Mouse (Mus musculus) cerebellum, adult 18-20 months (tissue): ENCODE results near the gene Wdr5b.

Experiments used
- DNase-seq, 2 experiments: peaks; one replicate each; pipeline ENCODE4 v3.0.0; 2021

Gene Wdr5b

DNA sequence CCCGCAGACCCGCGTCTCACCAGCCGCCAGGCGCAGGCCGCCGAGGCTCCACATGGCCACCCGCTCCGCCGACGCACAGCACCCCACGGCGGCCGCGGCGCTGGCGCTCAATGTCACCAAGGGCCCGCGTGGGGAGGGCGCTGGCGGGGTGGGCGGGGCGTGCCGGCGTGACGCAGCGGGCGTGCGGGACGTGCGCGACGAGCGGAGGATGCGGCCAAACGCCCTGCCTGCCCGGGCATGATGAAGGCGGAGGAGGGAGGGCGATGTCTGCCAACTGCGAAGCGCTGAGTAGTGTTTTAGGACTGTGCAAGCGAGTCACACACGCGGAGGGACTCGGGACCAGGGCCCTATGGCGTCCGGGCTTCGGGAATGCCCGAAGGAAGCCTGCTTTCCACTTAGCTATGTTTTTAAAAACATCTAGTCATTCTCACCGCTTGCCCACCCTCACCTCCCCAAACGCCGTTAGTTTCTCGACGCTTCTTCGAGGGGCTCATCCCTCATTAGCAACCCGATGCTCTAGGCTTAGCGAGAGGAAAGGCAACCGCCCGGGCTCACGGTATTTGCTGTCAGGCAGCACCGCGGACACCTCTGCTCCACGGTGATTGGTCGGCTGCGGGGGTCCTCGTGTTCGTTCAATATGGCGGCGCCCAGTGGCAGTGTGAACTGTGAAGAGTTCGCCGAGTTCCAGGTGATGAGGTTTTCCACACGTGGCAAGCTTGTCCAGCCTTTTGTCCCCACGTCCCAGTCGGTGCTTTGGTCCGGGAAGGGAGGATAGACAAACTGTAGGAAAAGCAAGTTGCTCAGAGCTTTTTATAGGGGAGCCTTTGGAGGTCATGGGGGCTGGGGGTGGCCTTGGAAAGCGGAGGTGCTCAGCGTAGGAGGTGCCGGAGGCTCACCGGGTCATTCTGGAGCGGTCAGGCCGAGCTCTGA, 30.7 kb downstream of the Wdr5b start, which contains the start of the genes Fam162a and Ccdc58:
TSS of gene Fam162a (minus strand) at position 145 of the 930 bp plus-strand sequence.
TSS of gene Ccdc58 (plus strand) at position 236 of the 930 bp plus-strand sequence.
- peak; percentile 91 to 96 for DNase-seq

DNA sequence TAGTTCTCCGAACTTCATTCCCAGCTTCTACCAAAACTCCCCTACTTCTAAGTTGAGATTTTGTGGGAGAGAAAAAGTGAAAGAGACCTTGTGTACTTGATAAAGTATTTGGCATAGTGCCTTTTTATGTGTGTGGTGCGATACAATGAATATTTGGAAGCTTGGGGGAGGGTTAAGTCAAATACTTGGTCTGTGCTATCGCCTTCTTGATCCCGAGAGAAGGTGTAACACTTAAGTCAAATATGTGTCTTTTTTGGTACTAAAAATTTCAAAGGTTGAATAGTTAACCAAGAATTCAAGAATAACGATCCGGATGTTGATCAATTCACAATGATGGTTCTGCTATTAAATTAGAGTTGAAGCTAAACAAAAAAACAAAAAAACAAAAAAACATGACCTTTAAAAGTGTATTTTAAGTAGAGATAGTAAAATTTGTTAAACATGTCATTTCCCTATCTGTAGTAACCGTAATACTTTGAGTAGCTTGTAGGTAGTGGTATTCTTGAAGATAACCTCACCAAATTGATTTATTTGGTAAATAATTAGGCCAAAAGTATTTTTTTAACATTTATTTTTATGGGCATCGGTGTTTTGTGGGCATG, 31.5 kb downstream of the Wdr5b start:
- no peak for DNase-seq

DNA sequence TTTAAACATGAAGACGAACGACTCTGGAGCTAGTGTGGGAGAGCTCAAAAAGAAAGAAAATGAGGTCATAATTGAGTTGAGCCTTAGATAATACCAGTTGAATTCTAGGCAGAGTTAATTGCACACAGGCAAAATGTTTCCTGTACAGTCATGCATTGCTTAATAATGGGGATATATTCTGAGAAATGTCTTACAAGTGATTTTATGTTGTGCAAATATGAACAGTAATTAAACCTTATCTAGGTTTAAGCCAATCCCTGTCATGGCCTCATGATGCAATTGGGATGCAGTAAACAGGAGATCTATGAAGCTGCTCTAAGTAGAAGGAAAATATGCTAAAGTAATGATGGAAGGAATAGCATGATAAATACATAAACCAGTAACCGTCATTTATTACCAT, 33.8 kb downstream of the Wdr5b start:
- DNase-seq = no peak

DNA sequence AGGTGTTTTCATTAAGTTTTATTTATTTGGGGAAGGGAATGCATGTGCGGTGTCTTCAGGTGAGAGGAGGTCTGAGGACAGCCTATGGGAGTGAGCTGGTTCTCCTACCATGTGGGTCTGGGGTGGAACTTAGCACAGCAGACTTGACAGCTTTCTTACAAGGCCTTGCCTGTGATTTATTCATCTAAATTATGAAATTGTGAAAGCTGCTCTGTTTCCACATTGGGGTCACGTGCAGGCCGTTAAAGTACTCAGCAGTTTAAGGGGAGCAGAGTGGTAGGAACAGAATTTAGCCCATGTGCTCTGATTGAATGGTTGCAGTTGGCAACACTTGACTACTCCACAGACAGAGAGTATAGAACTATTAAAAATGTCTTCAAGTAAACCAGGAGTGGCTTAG, 38.9 kb downstream of the Wdr5b start:
- no peak for DNase-seq

DNA sequence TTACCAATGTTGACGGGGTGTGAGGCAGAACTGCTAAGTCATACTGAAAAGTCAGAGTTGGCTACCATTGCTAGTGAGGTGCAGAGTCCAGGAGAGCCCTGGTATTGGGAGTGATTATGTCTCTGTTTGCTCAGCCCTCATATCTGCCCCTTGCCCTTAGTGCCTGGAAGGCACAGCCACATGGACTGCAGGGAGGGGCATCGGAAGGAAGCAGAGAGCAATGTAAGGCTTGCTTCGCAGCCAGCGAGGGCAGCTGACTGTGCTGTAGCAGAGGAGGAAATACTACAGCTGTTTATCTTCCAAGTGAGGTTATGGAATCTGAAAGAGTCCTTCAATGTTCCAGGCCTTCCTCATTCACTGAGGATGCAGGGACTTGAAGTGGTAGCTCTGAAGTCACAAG, 46.9 kb downstream of the Wdr5b start:
- no peak for DNase-seq

DNA sequence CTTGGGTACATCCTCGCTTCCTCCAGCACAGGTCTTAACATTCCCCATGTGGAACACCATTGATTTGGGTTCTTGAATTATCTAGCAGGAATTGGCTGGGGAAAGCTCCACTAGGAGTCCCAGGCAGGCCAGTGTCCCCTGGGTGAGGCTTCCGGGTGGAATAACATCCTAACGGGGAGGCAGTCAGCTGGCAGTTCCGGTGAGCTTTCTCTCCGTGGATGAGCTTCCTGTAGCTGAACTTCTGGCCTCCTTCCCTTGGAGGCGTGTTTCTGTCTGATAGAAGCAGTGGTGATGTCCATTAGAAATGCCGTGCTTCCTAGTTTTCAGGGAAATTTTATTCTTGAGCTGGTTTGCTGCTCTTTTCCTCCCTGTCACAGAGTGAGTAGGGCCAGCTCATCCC, 48.1 kb downstream of the Wdr5b start:
- no peak for DNase-seq

DNA sequence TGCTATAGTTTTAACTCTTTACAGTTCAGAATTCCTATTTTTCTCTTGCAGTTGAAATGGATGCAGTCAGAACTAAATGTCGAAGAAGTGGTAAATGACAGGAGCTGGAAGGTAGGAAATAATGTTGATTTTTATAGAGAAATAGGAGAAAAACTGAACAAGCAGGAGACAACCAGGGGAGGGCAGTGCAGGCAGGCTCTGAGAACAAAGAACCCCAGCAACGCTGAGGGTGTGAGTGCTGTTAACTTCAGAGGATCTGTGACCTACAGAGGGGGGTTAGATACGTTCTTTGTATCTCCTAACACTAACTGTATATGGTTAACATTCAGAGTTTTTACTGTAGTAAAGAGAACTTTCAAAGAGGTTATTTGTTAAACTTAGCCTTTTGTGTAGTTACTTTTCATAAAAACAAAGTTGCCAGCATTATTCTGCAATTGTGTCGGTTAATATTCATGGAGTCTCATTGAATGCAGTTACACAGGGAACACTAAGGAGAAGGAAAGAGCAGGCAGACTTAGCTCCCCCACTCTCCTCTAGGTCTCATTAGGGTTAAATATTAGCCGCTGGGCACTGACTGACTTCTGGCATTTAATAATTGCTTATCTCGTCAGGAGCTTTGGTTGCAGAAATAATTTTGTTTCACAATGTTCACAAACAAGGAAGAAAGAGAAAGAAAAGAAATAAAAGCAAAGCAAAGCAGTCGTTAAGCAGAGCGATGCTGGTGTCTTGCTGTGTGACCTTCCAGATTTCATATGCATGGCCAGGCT, 49.0 kb downstream of the Wdr5b start:
- DNase-seq = no peak

DNA sequence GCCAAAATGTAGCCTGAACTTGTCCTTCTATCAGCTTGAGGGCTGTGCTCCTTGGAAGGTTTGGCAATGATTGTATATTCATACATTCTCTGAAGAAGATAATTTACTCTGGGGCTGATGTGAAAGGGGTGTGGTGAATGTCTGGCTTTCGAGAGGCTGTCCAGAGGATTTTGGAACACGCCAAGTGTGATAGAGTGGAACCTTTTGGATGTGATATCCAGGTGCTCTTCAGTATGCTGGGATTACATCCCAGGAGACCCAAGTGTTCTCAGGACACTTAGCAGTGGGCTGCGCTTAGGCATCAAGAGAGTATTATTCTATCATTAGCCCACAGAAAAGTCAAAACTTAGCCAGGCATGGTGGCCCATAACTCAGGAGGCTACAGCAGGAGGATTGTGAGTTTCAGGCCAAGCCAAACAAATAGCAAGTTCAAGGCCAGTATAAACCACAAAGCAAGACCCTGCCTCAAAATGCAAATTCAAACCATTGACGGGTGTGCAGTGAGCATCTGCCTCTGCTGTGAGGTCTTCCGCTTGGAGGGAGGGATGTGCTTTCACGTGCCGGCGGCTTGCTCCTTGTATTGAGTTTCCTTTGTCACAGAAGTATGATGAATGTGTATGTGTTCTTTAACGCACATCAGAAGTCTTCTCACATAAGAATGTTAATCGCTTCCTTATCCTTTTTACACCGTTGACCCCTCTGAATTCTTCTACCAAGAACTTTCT, 50.0 kb downstream of the Wdr5b start:
- no peak for DNase-seq
